In the genomic region with DNA sequence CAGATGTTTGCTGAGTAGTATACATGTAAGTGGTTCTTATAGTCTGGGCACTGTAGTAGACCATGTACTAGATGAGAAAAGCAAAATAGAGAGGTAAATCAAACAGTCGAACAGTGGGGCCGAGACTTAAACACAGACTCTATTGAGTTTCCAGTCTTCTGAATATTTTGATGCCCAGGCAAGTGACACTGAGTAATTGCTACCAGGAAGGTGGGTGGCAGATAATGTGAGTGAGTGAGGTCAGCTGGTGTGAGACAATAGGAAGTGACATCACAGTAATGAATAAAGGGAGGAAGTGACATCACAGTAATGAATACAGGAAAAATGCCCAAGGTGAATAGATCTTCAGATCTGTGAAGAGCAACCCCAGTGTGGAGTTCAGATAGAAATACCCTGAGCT, we compare ENCODE assay signal across 10 mouse cellular contexts. TPM values are rescaled to one million over a fixed set of nuclear protein-coding genes. Genes with fewer than 3 reads are reported as not detected.
DNase-seq lines count a peak whose midpoint lies in the region; ATAC-seq and TF ChIP-seq lines count a peak whose summit lies in the region.
"Had no signal": no experiment of that assay in that cellular context is flagged by ENCODE, and none has a peak within 500 bp of the region (broad histone marks: within the 10 kb centered on the region; RNA-seq: fewer than 3 reads in every experiment).

A gene (plus strand): TSS at position 301 of the 400 bp plus-strand sequence.

- no peak within 1 kb of the TSS for H3K27ac ChIP-seq in left cerebral cortex, adult 2 months
- no peak within 1 kb of the TSS for H3K27ac ChIP-seq in embryonic facial prominence, embryonic 14.5 days (replicated peaks; ENCODE audit: low read depth, low read length)
- 0 out of 2 replicates have a peak within 1 kb of the TSS, but pooled peaks have one; percentile 13 for H3K27ac ChIP-seq in midbrain, embryonic 14.5 days (replicated peaks; ENCODE audit: low read depth, low read length)
- H3K27ac ChIP-seq: embryonic facial prominence, embryonic 15.5 days had no signal

- intact Hi-C loops in left cerebral cortex, adult 2 months (cut with DNase I): no loop called here
- intact Hi-C loops in heart, postnatal 25 days (cut with DNase I): no loop called here

- no peak within 1 kb of the TSS for H3K4me2 ChIP-seq in embryonic facial prominence, embryonic 14.5 days (ENCODE audit: low read depth, low read length)
- no peak within 1 kb of the TSS for H3K4me2 ChIP-seq in midbrain, embryonic 14.5 days (ENCODE audit: low read length)
- H3K4me2 ChIP-seq: embryonic facial prominence, embryonic 15.5 days; liver, embryonic 11.5 days had no signal

- H3K9me3 ChIP-seq in embryonic facial prominence, embryonic 14.5 days (ENCODE audit: control insufficient read depth, low read length): no peaks in the 10 kb centered on the region
- no peaks in the 10 kb centered on the region for H3K9me3 ChIP-seq in midbrain, embryonic 14.5 days (ENCODE audit: control insufficient read depth, low read length)
- H3K9me3 ChIP-seq: embryonic facial prominence, embryonic 15.5 days had no signal

- DNase-seq in left cerebral cortex, adult 2 months (ENCODE audit: extremely low spot score in 1 of 2, low spot score in 2 of 2): no peak
- no peak for DNase-seq in left cerebral cortex, adult 9 months (ENCODE audit: low spot score in 2 of 2)
- no peak for DNase-seq in embryonic facial prominence, embryonic 14.5 days (ENCODE audit: low spot score)
- no peak for DNase-seq in heart, postnatal 25 days (ENCODE audit: low spot score)
- DNase-seq in midbrain, embryonic 14.5 days: no peak
- no peak for DNase-seq in right cerebral cortex, postnatal 25 days
- DNase-seq in urinary bladder, postnatal 14 days (ENCODE audit: low spot score): no peak

- no peak within 1 kb of the TSS for H3K4me3 ChIP-seq in left cerebral cortex, adult 2 months
- no peak within 1 kb of the TSS for H3K4me3 ChIP-seq in embryonic facial prominence, embryonic 14.5 days (ENCODE audit: low read depth, low read length)
- H3K4me3 ChIP-seq in midbrain, embryonic 14.5 days (replicated peaks; ENCODE audit: low read depth, low read length): no peak within 1 kb of the TSS
- H3K4me3 ChIP-seq: embryonic facial prominence, embryonic 15.5 days had no signal

- no peaks in the 10 kb centered on the region for H3K4me1 ChIP-seq in embryonic facial prominence, embryonic 14.5 days (ENCODE audit: control insufficient read depth, insufficient read depth, low read length)
- H3K4me1 ChIP-seq in midbrain, embryonic 14.5 days (ENCODE audit: control insufficient read depth, insufficient read depth, low read length): peaks cover 13% of the 10 kb centered on the region
- H3K4me1 ChIP-seq: embryonic facial prominence, embryonic 15.5 days had no signal

- no peaks in the 10 kb centered on the region for H3K36me3 ChIP-seq in embryonic facial prominence, embryonic 14.5 days (ENCODE audit: control insufficient read depth, insufficient read depth, low read length)
- no peaks in the 10 kb centered on the region for H3K36me3 ChIP-seq in midbrain, embryonic 14.5 days (ENCODE audit: control insufficient read depth, insufficient read depth, low read length)
- H3K36me3 ChIP-seq: embryonic facial prominence, embryonic 15.5 days had no signal

- no peak within 1 kb of the TSS for H3K9ac ChIP-seq in embryonic facial prominence, embryonic 14.5 days (ENCODE audit: low read depth, low read length)
- H3K9ac ChIP-seq in midbrain, embryonic 14.5 days (replicated peaks; ENCODE audit: low read length): no peak within 1 kb of the TSS
- H3K9ac ChIP-seq: embryonic facial prominence, embryonic 15.5 days had no signal

- ATAC-seq in embryonic facial prominence, embryonic 14.5 days (ENCODE audit: low read depth): no peak
- ATAC-seq in midbrain, embryonic 14.5 days (ENCODE audit: low FRiP score, low TSS enrichment): no peak
- ATAC-seq: Patski had no signal

- no peak for TF ChIP-seq CTCF in left cerebral cortex, adult 2 months (IDR thresholded peaks at IDR 0.05)

- no peaks in the 10 kb centered on the region for H3K27me3 ChIP-seq in embryonic facial prominence, embryonic 14.5 days (replicated peaks; ENCODE audit: control insufficient read depth, insufficient read depth, low read length)
- no peaks in the 10 kb centered on the region for H3K27me3 ChIP-seq in midbrain, embryonic 14.5 days (ENCODE audit: control insufficient read depth, insufficient read depth, low read length)
- H3K27me3 ChIP-seq: embryonic facial prominence, embryonic 15.5 days; Patski had no signal

- WGBS in embryonic facial prominence, embryonic 14.5 days: 87% methylated on average over 2 of the region's 2 CpGs
- 95% methylated on average over 2 of the region's 2 CpGs for WGBS in midbrain, embryonic 14.5 days

RNA-seq across cellular contexts. Expression of the gene that starts here (rescaled TPM):
- total RNA-seq in left cerebral cortex, adult 2 months (2021): 100 to 1,000 TPM; 149 to 189 TPM
- 11.7 and 12.4 TPM in 2 replicates for polyA plus RNA-seq in embryonic facial prominence, embryonic 14.5 days (2014; fragmentation: Nextera tagmentation; extraction: Ambion mirVana)
- total RNA-seq in heart, postnatal 25 days (2021): 10 to 100 TPM; 31.7 to 37.9 TPM
- 42.1 and 50.8 TPM in 2 replicates for polyA plus RNA-seq in midbrain, embryonic 14.5 days (2014; fragmentation: Nextera tagmentation; extraction: Ambion mirVana)
